Mouse (Mus musculus) gonadal fat pad, adult 2 months (tissue): Measurements from ENCODE around the gene Pla2g1b. TPM values are rescaled to one million over a fixed set of nuclear protein-coding genes. Genes with fewer than 3 reads are reported as not detected.

Source experiments
- DNase-seq: peaks from one replicate; pipeline ENCODE4 v3.0.0-alpha.2; 2012; ENCODE audit warnings: low read depth
- polyA plus RNA-seq: library from polyadenylated mRNA; depleted of rRNA; stranded (reverse); fragments of >200 nt; gene quantifications from 2 replicates; pipeline ENCODE4 v1.2.3, GENCODE M21; 2012; rRNA removed

The Pla2g1b gene
- polyA plus RNA-seq, 1 experiment = 0.42 TPM

GRCm38 (mm10) chr5:115522531-115522930 is 56.5 kb downstream of the Pla2g1b start:
- DNase-seq = no peak

GRCm38 (mm10) chr5:115522981-115523499 is 57.0 kb downstream of the Pla2g1b start:
- DNase-seq = no peak

- no peak for DNase-seq
These were observed 57.9 kb downstream of the Pla2g1b start for GRCm38 (mm10) chr5:115523971-115524370.

Other genes with a start within 250 kb of the Pla2g1b start
- 108 and 125 TPM in 2 replicates for gene Pop5, start 230.4 kb upstream of the Pla2g1b start, polyA plus RNA-seq
- gene Rnf10, start 193.4 kb upstream of the Pla2g1b start, polyA plus RNA-seq = 162 and 183 TPM in 2 replicates
- 15.4 and 15.5 TPM in 2 replicates for gene Coq5, start 186.6 kb upstream of the Pla2g1b start, polyA plus RNA-seq
- gene Dynll1, start 165.3 kb upstream of the Pla2g1b start, polyA plus RNA-seq = 125 and 204 TPM in 2 replicates
- gene Srsf9, start 139.1 kb upstream of the Pla2g1b start, polyA plus RNA-seq = 40.3 and 55.6 TPM in 2 replicates
- gene Gatc, start 125.1 kb upstream of the Pla2g1b start, polyA plus RNA-seq = 12.4 and 14.3 TPM in 2 replicates
- gene Triap1, start 125.0 kb upstream of the Pla2g1b start, polyA plus RNA-seq = 19.1 and 28.7 TPM in 2 replicates
- gene Cox6a1, start 117.3 kb upstream of the Pla2g1b start, polyA plus RNA-seq = 1,933 and 1,974 TPM in 2 replicates
- gene Msi1, start 36.7 kb upstream of the Pla2g1b start, polyA plus RNA-seq = 1.5 and 2.2 TPM in 2 replicates
- gene Sirt4, start 18.5 kb downstream of the Pla2g1b start, polyA plus RNA-seq = 44.3 and 51.1 TPM in 2 replicates
- 97.9 and 102 TPM in 2 replicates for gene Pxn, start 40.4 kb downstream of the Pla2g1b start, polyA plus RNA-seq
- gene Rplp0, start 93.2 kb downstream of the Pla2g1b start, polyA plus RNA-seq = 2,579 and 2,812 TPM in 2 replicates
- gene Gcn1l1, start 99.0 kb downstream of the Pla2g1b start, polyA plus RNA-seq = 51.4 and 51.7 TPM in 2 replicates
- gene Rab35, start 165.6 kb downstream of the Pla2g1b start, polyA plus RNA-seq = 42.8 and 51.2 TPM in 2 replicates